Mouse (Mus musculus) left cerebral cortex, postnatal 4 days (tissue): ENCODE data around the gene Calu. TPM values are rescaled to one million over a fixed set of nuclear protein-coding genes. Genes with fewer than 3 reads are reported as not detected.

Experiments
- DNase-seq: peaks from one replicate; pipeline ENCODE4 v3.0.0-alpha.2; 2022
- intact Hi-C: fragments of 180-260 bp; cut with DNase I; formaldehyde crosslinking; loops from one replicate; pipeline ENCODE4 v1.15.1; 2025
- microRNA-seq: library from miRNA; unstranded; fragments of <30 nt; microRNA quantifications from one replicate; pipeline ENCODE4 v1.2.0, GENCODE M21; 2022
- total RNA-seq, 2 experiments: library from RNA; stranded (reverse); gene quantifications; 2 replicates each; pipeline ENCODE4 v1.2.3; 2021

The Calu gene
- total RNA-seq, 2 experiments from 2014 or later = 103 to 107 TPM

- DNase-seq = no peak
- intact Hi-C loops = no loop called here
Measured at GRCm38 (mm10) chr6:29406412-29406811, 58.5 kb downstream of the Calu start.

- intact Hi-C loops = no loop called here
- DNase-seq = no peak
Measured at GRCm38 (mm10) chr6:29415446-29415845, 67.6 kb downstream of the Calu start.

GRCm38 (mm10) chr6:29420596-29420995 lies 72.7 kb downstream of the Calu start:
- intact Hi-C loops = no loop called here
- DNase-seq = no peak

GRCm38 (mm10) chr6:29425118-29425517 lies 77.2 kb downstream of the Calu start:
- intact Hi-C loops = no loop called here
- no peak for DNase-seq

GRCm38 (mm10) chr6:29426331-29426730 lies 78.5 kb downstream of the Calu start:
- intact Hi-C loops = no loop called here
- no peak for DNase-seq

Small RNA genes lying within 50 kb of the gene (microRNA-seq; reads per million reads assigned to microRNA genes)
- gene Gm26220 (not detected), gene Gm44354 (not detected)

Other genes starting within 250 kb of the Calu start
- 10 to 100 TPM; 44.5 to 51.7 TPM for gene Rbm28, start 183.1 kb upstream of the Calu start, total RNA-seq
- gene Prrt4, start 168.5 kb upstream of the Calu start, total RNA-seq = 10 to 100 TPM; 15.1 to 19.1 TPM
- 10 to 100 TPM; 92.7 to 96.6 TPM for gene Impdh1, start 131.7 kb upstream of the Calu start, total RNA-seq
- 10 to 100 TPM in 1 of 2 experiments, 1 to 10 TPM in 1; 9.6 to 10.4 TPM for gene Hilpda, start 75.6 kb upstream of the Calu start, total RNA-seq
- not detected for gene Fam71f2, start 68.5 kb upstream of the Calu start, total RNA-seq
- not detected for gene Fam71f1, start 28.9 kb upstream of the Calu start, total RNA-seq
- gene Opn1sw, start 40.4 kb downstream of the Calu start, total RNA-seq = under 1 TPM in 1 of 2 experiments, not detected in 1; 0.32 TPM
- 10 to 100 TPM; 70.7 to 72.5 TPM for gene Ccdc136, start 48.2 kb downstream of the Calu start, total RNA-seq
- 1 to 10 TPM; 4.7 TPM for gene Flnc, start 85.2 kb downstream of the Calu start, total RNA-seq
- gene Atp6v1f, start 119.6 kb downstream of the Calu start, total RNA-seq = 100 to 1,000 TPM; 183 to 190 TPM
- under 1 TPM in 1 of 2 experiments, not detected in 1; 0.93 TPM for gene Atp6v1fnb, start 123.4 kb downstream of the Calu start, total RNA-seq
- gene Kcp, start 159.9 kb downstream of the Calu start, total RNA-seq = 10 to 100 TPM; 20.6 to 23.8 TPM
- 1 to 10 TPM; 1.1 to 2.1 TPM for gene Irf5, start 178.6 kb downstream of the Calu start, total RNA-seq